Mouse (Mus musculus) small intestine, adult 2 months (tissue): ENCODE measurements around the gene Wbp1l.

Experiments used
- CTCF ChIP-seq: fragments of 200-500 bp; IDR thresholded peaks from 2 replicates; pipeline ENCODE4 v1.5.1; 2012; ENCODE audit warnings: low read depth, mild to moderate bottlenecking, control low read depth, inconsistent platforms, low read length, moderate library complexity, mixed read lengths; ENCODE audit not compliant: insufficient replicate concordance, insufficient read length; ENCODE audit errors: extremely low read depth
- POLR2A ChIP-seq: fragments of 200-500 bp; IDR thresholded peaks from 2 replicates; pipeline ENCODE4 v1.6.1; 2012; ENCODE audit warnings: low read depth, mild to moderate bottlenecking, control low read depth, inconsistent platforms, low read length, moderate library complexity

- TF ChIP-seq CTCF, result no peak
- TF ChIP-seq POLR2A, result no peak
Observed at GRCm38 (mm10) chr19:46571878-46572244, 27.0 kb upstream of the Wbp1l start.
